Mouse (Mus musculus): ENCODE measurements around the gene Upk3b. TPM values are rescaled to one million over a fixed set of nuclear protein-coding genes. Genes with fewer than 3 reads are reported as not detected.

The Upk3b gene
- 3.5 and 5.5 TPM in 2 replicates for polyA plus RNA-seq (2012; rRNA removed; ENCODE audit: low replicate concordance)

GRCm38 (mm10) chr5:136038258-136039214, at the start of gene Upk3b:
TSS of gene Upk3b (plus strand) at chr5:136038496.

GRCm38 (mm10) chr5:135994725-135995687, 43.3 kb upstream of the Upk3b start, which contains the start of gene Dtx2:
TSS of gene Dtx2 (plus strand) at chr5:135994800.

GRCm38 (mm10) chr5:136054301-136055077, 16.2 kb downstream of the Upk3b start, which contains the start of gene Upk3bl:
TSS of gene Upk3bl (plus strand) at chr5:136054492.

GRCm38 (mm10) chr5:136083669-136084107, 45.4 kb downstream of the Upk3b start, which contains the start of gene Rasa4:
TSS of gene Rasa4 (plus strand) at chr5:136083916.

Other genes with a start within 250 kb of the Upk3b start
- 0.50 and 0.92 TPM in 2 replicates for gene Srrm3, start 231.6 kb upstream of the Upk3b start, polyA plus RNA-seq (2012; rRNA removed; ENCODE audit: low replicate concordance)
- 120 and 146 TPM in 2 replicates for gene Hspb1, start 150.6 kb upstream of the Upk3b start, polyA plus RNA-seq (2012; rRNA removed; ENCODE audit: low replicate concordance)
- gene Ywhag, start 103.9 kb upstream of the Upk3b start, polyA plus RNA-seq (2012; rRNA removed; ENCODE audit: low replicate concordance) = 26.7 and 34.1 TPM in 2 replicates
- 3.5 and 6.9 TPM in 2 replicates for gene Ssc4d, start 64.0 kb upstream of the Upk3b start, polyA plus RNA-seq (2012; rRNA removed; ENCODE audit: low replicate concordance)
- gene Zp3, start 58.4 kb upstream of the Upk3b start, polyA plus RNA-seq (2012; rRNA removed; ENCODE audit: low replicate concordance) = not detected in 2 replicates
- 11.6 and 17.4 TPM in 2 replicates for gene Dtx2, start 43.7 kb upstream of the Upk3b start, polyA plus RNA-seq (2012; rRNA removed; ENCODE audit: low replicate concordance)
- 2.7 and 3.6 TPM in 2 replicates for gene Upk3bl, start 16.0 kb downstream of the Upk3b start, polyA plus RNA-seq (2012; rRNA removed; ENCODE audit: low replicate concordance)
- gene Rasa4, start 45.4 kb downstream of the Upk3b start, polyA plus RNA-seq (2012; rRNA removed; ENCODE audit: low replicate concordance) = 26.6 and 29.5 TPM in 2 replicates
- 36.7 and 37.2 TPM in 2 replicates for gene Polr2j, start 78.1 kb downstream of the Upk3b start, polyA plus RNA-seq (2012; rRNA removed; ENCODE audit: low replicate concordance)
- 16.1 and 20.1 TPM in 2 replicates for gene Lrwd1, start 97.6 kb downstream of the Upk3b start, polyA plus RNA-seq (2012; rRNA removed; ENCODE audit: low replicate concordance)
- 24.4 and 28.3 TPM in 2 replicates for gene Alkbh4, start 97.7 kb downstream of the Upk3b start, polyA plus RNA-seq (2012; rRNA removed; ENCODE audit: low replicate concordance)
- gene Orai2, start 132.2 kb downstream of the Upk3b start, polyA plus RNA-seq (2012; rRNA removed; ENCODE audit: low replicate concordance) = 16.5 and 40.4 TPM in 2 replicates
- gene Prkrip1, start 160.5 kb downstream of the Upk3b start, polyA plus RNA-seq (2012; rRNA removed; ENCODE audit: low replicate concordance) = 3.4 and 5.4 TPM in 2 replicates
- 3.0 and 4.7 TPM in 2 replicates for gene Sh2b2, start 208.1 kb downstream of the Upk3b start, polyA plus RNA-seq (2012; rRNA removed; ENCODE audit: low replicate concordance)